Mouse (Mus musculus) right cerebral cortex, postnatal 4 days (tissue): ENCODE measurements at regions not wholly inside any gene's neighbourhood (a gene's known extent, or its start where the extent isn't known, plus 50 kb on each side); places are given as distances from the start of the nearest gene placed in this dataset.

Source experiments
- DNase-seq: peaks from one replicate; pipeline ENCODE4 v3.0.0-alpha.2; 2022

GRCm38 (mm10) chr2:166348654-166349053, 193.2 kb upstream of the Sulf2 start:
- DNase-seq = no peak

GRCm38 (mm10) chr2:166346421-166347182, 191.1 kb upstream of the Sulf2 start:
- DNase-seq = no peak

GRCm38 (mm10) chr2:166343551-166344340, 188.3 kb upstream of the Sulf2 start:
- DNase-seq = no peak

DNA sequence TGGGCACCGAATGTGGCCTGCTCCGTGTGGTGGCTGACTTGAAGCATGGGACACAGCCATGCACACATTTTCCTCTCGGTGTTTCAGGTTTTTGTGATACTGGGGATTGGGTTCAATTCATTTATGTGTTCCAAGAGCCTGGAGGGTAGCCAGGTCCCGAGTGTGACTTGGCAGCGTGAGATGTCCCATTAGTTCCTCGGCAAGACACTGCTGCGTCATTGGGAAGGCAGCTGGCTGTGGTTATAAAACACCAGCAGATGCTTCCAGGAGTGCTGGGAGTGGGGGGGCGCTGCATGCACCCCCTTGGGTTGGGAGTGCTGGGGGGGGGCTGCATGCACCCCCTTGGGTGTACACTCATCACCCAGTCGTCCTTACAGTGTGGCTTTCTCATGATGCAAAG, 186.9 kb upstream of the Sulf2 start:
- DNase-seq = peak; percentile 71

DNA sequence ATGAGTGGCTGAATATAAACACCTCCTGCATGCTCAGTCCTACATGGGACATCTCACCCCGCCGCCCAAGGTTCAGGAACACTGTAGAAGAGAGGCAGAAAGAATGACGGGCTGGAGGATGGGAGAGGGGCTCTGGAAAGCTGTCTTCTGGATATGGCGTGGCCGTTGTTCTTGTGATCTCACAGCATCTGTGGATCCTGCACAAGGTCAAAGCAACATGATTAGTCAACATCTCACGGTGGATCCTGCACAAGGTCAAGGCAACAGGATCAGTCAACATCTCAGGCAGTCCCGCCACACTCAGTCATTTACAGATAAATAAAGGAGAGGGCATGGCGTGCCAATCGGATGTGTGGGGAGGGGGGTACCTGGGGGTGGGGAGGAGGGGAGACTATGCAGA, 184.7 kb upstream of the Sulf2 start:
- no peak for DNase-seq

- DNase-seq = no peak
Observed at GRCm38 (mm10) chr2:166339427-166339826, 184.0 kb upstream of the Sulf2 start.

DNA sequence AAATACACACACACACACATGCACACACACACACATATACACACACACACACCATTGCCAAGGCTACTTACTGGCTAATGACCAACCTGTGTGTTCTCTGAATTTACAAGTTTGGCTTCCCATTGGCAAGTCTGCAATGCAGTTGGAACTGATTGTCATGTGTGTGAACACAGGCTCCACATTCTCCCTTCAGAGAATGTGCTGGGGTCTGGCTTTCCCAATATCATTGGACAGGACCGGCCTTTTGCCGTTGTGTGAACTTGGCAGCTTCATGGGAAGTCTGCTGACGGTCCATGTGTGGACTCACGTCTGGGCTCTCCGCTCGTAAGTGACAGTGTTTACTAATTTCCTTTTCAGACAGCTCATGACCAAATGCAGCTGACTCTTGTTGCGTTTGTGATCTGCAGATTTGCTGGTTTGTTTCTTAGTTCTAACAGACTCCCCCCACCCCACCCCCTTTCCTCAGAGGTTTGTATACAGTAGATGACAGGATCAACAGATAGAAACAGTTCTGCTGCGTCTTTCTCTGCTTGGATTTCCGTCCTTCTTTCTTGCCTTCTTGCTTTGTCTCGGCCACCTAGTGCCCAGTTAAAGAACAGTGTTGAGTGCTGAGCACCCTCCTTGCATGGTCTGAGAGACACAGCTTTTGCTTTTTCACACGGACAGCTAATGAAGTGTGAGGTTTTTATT, 183.1 kb upstream of the Sulf2 start:
- DNase-seq = no peak

- DNase-seq = no peak
Observed at GRCm38 (mm10) chr2:166337666-166338065, 182.2 kb upstream of the Sulf2 start.

DNA sequence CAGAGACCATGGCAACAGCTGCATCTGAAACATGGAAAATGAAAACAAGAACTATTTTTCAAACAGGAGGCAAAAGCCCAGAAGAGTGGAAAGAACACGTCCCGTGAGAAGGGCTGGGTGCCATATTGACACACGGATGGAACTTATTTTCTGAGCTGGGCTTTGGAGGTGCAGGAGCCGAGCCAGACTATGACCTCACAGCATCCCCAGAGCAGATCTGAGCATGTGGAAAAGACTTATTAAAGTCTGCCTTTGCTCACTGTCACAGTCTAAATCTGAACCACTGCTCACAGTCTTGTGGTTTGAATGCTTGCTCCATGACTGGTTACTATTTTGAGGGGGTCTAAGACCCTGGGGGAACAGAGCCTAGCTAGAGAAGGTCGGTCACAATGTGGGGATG, 180.2 kb upstream of the Sulf2 start:
- no peak for DNase-seq

- DNase-seq = no peak
Observed at GRCm38 (mm10) chr2:166334559-166334958, 179.1 kb upstream of the Sulf2 start.

- DNase-seq = no peak
Observed at GRCm38 (mm10) chr2:166333818-166334217, 178.4 kb upstream of the Sulf2 start.

DNA sequence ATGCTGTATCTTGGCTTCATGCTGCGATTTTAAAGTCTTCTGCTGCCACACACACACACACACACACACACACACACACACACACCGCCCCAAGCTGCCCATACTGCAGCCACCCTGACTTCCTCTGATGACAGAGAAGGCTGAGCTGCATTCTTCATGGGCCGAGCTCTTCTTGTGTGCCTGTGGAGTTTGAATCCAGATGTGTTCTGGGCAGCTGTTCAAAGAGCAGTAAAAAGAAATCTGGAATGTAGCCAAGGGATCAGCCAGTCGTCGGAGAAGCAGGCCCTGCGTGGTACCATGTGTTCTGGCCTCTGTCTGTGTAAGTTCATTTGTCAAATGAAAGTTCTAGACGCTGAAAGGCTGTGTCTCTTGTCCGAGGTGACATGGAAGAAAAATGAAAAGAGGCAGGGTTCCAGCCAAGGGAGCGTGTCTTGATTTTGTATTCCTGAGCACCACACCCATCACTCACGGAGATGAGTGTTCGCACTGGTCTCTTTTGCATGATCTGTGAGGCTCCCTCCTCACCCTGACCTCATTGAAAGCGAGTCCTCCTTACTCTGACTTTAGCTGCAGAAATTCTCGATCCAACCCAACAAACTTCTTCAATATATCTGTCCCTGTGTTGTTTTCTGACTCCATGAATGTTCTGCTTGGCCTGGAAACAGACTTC, 177.4 kb upstream of the Sulf2 start:
- DNase-seq = no peak

- DNase-seq = no peak
Observed at GRCm38 (mm10) chr2:166331192-166331591, 175.7 kb upstream of the Sulf2 start.

- DNase-seq = no peak
Observed at GRCm38 (mm10) chr2:166330364-166330763, 174.9 kb upstream of the Sulf2 start.

- DNase-seq = no peak
Observed at GRCm38 (mm10) chr2:166329556-166330340, 174.3 kb upstream of the Sulf2 start.

GRCm38 (mm10) chr2:166326932-166327331, 171.5 kb upstream of the Sulf2 start:
- DNase-seq = no peak

GRCm38 (mm10) chr2:166324954-166325353, 169.5 kb upstream of the Sulf2 start:
- DNase-seq = no peak

GRCm38 (mm10) chr2:166324439-166324838, 169.0 kb upstream of the Sulf2 start:
- peak; percentile 57 for DNase-seq

GRCm38 (mm10) chr2:166322668-166323043, 167.2 kb upstream of the Sulf2 start:
- no peak for DNase-seq

DNA sequence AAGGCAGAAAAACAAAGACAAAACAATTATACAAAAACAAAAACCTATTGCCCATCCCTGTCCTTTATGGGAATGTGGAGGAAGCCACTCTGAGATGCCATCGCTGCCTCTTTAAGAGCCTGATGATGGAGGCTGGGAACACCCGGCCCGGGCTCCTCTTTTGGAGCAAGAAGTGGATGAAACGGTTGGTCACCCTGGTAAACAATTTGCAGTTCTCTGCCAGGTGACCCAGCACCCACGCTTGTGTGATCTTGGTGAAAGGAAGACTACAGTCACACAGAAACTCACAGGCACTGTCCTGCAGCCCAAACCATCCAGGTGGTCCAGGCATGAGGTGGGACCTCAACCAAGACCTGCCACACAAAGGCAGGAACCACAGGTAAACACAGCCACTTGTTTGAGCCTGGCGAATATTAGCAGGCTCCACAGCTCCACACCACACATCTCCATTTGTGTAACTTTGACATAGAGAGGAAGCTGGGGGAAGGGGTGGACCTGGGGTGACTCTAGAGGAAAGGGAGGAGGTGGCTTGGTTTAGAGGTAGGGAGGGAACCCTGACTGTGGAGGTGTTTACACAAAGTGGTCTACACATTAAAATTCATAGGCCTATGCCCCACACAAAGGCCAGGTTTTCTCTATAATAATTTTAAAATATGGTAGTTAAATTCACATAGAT, 166.7 kb upstream of the Sulf2 start:
- DNase-seq = no peak

GRCm38 (mm10) chr2:166316409-166316916, 161.0 kb upstream of the Sulf2 start:
- no peak for DNase-seq

DNA sequence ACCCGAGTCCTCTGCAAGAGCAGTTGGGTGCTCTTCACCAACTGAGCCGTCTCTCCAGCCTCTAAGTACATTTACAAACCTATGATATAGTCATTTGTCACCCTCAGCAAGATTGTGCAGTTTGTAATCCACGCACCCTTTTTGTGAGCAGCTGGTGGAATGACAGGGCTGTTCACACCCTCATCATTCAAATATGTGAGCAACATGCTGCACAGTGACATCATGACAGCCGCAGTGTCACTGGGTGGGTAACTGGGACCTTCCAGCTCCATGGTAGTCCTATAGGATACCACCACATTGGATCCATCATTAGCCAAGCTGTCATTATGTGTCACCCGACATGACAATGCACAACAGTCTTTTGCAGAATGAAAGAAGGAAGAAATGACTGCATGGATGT, 155.0 kb upstream of the Sulf2 start:
- DNase-seq = no peak
